Mouse (Mus musculus): ENCODE data around the gene Myt1.
"Not testable (repeated sequence)": the region's sequence is repeated elsewhere in the genome, so short reads cannot be mapped to it uniquely, and the experiment has no call there.

Gene Myt1

DNA sequence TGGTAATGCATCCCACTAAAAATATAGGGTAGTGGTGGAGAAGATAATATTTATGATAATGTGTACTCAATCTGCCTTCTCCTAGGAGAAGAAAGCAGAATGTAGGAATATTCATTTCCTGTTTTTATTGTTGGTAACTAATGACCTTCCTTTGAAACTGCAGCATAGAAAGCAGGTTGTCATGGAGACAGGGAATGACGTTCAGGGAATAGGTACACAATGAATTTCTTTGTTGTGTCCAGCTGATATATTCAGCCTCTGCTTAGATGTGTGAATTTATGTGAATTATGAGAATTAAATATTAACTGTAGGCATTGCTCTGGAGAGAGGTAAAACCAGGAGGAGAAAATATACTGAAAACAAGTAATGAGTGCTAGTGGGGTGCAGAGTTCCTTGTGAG lies 18.3 kb downstream of the Myt1 start:
- no peak for DNase-seq (ENCODE audit: low spot score in 2 of 2)

DNA sequence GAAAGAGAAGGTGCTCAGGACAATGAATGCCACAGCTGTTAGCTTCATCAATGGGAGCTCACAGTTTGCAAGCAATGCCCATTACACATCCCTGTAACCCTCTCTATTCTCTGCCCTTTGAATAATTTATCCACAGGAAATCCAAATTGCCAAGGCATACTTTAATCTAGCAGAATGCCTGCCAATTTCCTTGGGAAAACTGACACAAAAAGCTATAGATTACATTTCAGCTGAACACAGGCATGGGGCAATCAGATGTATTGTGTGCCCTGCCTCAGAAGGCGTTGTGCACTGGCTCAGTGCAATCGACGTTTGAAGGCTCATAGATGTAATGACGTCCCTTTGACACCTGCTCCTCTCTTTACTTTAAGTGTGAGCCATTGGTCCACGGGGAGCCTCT lies 24.7 kb downstream of the Myt1 start:
- DNase-seq (ENCODE audit: low spot score in 2 of 2): no peak

DNA sequence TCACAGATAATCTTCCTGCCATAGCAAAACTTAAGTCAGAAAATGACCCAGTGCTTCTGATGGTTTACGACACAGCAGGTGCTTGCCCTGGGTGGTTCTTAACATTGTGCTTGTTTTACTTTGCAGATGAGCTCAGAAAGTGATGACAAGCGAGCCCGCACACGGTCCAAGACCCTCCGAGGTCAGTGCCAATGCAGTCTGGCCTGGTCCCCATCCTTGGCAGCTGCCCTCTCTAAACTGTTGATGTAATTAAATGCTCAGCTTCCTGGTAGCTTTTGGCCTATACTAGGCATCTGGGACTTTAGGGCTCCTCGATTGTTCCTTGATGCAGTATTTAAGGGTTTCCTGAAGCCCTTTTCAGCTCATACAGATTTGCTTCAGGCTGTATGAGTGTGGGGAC lies 26.3 kb downstream of the Myt1 start:
- DNase-seq (ENCODE audit: low spot score in 2 of 2): no peak

DNA sequence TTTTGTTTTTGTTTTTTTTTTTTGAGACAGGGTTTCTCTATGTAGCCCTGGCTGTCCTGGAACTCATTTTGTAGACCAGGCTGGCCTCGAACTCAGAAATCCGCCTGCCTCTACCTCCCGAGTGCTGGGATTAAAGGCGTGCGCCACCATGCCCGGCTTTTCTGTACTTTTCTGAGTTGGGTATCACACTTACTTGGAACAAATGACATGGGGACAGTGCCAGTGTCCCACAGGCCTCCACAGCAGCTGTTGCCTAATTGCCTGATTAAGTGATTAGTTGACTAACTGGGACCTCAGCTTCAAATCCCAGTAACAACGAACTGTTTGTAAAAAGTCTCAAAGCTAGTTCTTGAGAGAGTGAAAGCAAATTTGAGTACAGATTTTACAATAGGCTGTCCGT lies 30.1 kb downstream of the Myt1 start:
- not testable (repeated sequence) for DNase-seq (ENCODE audit: low spot score in 2 of 2)

DNA sequence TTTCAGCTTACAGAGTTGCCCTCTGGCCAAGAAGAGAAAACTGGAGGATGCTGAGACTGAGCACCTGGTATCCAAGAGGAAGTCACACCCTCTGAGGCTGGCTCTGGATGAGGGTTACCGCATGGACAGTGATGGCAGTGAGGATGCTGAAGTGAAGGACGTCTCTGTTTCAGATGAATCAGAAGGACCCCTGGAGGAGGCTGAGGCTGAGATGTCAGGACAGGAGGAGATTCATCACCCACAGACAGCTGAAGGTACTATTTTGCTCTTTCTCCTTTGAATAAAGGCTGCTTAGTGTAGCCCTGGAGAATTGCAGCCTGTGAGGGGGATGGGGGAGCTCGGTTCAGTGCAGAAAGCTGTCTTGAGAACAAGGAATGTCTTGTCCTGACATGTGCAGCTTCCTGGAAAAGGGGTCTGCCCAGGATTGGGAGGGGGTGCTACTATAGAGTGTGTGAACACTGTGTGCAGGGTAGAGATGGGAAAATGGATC lies 32.6 kb downstream of the Myt1 start:
- no peak for DNase-seq (ENCODE audit: low spot score in 2 of 2)

DNA sequence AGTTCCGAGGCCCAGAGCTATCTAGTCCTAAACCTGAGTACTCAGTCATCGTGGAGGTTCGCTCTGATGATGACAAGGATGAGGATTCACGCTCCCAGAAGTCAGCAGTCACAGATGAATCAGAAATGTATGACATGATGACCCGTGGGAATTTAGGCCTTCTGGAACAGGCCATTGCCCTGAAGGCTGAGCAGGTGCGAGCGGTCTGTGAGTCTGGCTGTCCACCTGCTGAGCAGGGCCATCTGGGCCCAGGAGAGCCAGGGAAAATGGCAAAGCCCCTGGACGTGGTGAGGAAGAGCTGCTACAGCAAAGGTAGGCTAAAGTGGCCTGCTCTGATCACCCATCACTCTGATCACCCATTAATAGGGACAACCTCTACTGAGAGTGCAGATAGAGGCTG lies 34.5 kb downstream of the Myt1 start:
- no peak for DNase-seq (ENCODE audit: low spot score in 2 of 2)

DNA sequence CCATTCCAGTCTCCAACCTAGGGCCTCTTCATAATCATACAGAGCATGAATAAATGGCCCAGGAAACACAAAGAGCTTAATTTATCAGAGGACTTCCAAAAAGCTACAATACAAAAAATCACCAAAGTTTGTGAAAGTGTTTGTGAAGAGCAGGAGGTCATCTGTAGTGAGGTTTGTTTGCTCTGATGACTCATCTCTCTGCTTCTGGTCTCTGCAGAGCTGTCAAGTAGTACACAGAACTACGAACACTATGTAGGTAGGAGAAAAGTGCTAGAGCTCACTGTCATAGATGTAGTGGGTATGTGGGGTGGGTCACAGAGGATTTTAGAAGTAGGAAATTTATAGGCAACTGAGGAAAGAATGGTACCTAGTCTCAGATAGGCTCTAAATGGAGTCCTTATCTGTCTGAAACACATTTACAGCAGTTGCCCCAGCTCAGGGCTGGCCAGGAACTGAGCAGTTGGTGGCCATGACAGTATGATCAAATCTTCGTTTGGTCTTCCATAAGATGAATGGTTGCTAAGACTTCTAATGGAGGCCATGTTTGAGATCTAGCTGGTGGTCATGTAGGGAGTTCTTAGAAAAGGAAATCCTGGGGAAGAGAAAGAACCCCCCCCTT lies 66.0 kb downstream of the Myt1 start:
- no peak for DNase-seq (ENCODE audit: low spot score in 2 of 2)

DNA sequence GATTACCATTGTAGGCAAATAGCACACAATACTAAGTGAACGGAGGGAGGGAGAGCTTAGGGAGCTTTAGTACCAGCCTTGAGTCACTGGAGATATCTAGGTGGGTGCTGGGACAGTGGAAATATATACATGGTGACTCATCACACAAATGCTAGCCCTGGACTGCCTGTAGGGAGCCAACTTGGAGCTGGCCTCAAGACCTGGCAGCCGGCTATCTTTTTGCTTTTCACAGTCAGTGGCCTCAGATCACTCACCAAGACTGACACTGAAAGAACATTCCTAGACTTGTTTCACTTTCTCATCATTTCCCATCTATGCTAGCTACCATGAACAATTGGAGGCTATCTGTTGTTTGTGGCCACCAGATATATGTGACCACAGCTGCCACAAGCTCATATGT lies 69.6 kb downstream of the Myt1 start:
- no peak for DNase-seq (ENCODE audit: low spot score in 2 of 2)

DNA sequence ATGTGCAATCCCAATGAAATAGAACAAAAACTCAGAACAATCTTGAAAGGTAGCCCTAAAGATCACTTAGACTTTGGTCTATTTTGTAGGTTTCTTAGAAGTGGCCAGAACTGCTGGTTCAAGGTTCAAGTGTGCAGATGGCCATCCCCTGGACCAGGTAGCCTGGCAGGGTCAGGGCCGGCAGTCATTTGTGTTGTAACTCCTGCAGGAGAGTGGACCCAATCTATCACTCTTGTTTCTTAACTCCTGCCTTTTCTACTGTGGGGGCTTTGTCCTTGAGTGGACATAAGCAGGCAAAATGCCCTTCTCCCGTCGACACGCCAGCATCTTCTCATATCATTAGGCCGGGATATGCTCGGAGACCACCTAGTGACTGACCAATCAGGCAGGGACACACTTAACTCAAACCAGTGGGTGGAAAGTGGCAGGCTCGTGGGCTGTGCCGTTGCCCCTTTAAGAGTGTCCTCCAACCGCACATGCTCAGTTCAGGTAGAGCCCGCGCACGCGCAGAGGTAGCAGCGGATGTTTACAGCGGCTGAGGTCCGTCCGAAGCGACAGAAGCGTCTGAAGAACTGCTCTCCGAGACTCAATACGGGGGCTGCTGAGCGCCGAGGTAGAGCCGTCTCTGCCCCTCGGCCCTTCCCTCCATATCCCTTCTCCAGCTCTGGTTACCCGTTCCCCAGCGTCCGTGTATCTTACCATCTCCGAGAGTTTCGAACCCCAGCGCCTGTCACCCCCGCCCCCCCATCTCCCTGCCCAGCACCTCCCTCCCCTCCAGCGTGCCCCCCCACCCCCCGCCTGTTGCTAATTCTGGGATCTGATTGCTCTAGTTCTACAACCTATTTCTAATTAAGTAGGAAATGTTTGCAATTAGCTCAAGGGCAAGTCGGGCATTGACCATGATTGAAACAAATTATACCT lies 74.5 kb downstream of the Myt1 start, which contains the start of gene Pcmtd2:
Gene Pcmtd2, plus strand, starts transcription at position 483 of the 921 bp plus-strand sequence.
- peak; percentile 87 to 91 for DNase-seq (ENCODE audit: low spot score in 2 of 2)

DNA sequence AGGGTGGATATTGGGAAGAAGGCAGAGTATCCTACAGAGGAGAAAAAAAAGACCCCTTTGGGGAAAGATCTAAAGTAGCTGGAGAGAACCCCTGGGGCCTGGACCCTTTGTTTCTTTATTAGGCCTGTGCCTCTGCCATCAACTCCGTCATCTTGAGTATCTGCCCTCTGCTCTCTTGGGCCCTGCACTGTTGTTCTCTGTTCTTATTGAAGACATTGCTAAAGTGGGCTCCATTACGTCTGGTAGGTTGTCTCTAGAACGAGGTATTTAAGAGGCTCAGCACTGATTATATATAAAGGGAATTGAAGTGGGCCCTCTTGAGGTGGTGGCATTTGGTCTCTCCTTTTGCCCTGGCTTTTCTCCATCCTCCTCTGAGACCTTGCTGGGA lies 75.2 kb downstream of the Myt1 start:
- DNase-seq (ENCODE audit: low spot score in 2 of 2): no peak

DNA sequence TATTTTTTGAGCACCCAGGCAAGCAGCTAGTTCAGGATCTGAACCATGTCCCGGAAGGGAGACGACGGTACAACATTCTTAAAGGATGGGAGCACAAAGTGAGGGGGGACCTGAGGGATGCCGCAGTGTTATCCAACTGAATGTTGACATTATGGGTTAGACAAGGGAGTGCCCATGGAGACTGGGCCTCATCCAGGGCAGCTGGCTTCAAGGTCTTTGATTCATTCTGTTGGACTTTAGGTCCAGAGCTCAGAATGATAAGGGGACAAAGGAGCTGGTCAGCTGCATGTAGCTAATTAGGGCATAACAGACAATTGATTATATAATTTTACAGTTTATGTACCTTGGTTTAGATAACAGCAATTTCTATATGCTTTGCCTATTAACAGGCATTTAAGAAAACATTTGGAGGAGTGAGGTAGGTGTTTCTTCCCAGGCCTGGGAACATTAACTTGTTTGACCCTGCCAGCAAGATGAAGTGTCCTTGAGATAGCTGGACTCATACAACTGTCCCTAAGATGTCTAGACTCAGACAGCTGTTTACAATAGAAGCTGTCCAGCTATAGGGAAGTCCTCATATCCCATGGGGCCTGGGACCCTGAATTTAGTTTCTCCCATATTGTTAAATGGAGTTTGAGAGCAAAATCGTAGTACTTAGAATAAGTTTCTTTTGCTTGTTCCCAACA lies 82.7 kb downstream of the Myt1 start:
- no peak for DNase-seq (ENCODE audit: low spot score in 2 of 2)

DNA sequence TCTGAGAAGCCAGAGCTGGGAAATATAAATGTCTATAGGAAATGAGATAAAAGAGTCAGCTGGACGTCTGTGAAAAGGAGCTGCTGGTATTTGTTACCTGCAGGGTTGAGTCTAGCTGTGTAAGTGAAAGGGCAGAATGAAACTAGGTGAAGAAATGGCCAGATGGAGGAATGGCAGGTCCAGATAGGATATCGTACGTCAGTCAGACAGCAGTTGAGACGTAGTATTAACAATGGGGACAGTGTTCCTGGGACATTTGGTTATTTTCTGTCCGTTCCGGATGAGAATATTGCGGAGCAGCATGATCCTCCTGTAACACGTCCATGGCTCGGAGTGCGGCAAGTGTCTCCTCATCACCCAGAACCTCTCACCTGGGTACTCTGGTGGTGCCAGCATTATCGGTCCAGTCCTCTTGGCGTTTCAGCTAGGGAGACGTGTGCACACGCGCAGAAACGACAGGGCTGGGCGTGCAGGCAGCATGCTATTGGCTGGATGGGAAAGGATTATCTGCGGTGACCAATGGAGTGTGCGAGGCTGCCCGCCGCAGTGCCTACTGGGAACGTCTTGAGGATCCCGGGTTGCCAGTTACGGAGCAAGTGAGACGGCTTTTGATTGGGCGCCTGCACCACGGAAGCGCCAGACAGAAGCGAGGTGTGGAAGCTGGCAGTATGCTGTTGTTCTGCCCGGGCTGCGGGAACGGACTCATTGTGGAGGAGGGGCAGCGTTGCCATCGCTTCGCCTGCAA lies 100.8 kb downstream of the Myt1 start, which contains the start of gene Polr3k:
Gene Polr3k, plus strand, starts transcription at position 547 of the 745 bp plus-strand sequence.
- peak; percentile 91 to 95 for DNase-seq (ENCODE audit: low spot score in 2 of 2)

DNA sequence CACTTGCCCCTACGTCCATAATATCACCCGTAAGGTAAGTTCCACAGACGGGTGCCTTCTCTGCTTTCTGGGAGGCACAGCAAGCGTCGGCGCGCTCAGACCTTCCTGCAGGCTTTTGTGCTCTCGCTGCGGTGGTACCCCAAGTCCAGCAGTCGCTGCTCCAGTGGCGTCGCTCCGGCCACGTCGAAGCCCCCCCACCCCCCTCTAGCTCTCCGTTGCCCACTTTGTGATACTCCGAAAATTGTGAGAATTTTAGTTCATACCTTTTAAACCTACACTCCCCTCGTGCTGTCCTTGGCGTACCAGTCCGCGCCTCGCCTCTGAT lies 101.4 kb downstream of the Myt1 start:
- DNase-seq (ENCODE audit: low spot score in 2 of 2): no peak

DNA sequence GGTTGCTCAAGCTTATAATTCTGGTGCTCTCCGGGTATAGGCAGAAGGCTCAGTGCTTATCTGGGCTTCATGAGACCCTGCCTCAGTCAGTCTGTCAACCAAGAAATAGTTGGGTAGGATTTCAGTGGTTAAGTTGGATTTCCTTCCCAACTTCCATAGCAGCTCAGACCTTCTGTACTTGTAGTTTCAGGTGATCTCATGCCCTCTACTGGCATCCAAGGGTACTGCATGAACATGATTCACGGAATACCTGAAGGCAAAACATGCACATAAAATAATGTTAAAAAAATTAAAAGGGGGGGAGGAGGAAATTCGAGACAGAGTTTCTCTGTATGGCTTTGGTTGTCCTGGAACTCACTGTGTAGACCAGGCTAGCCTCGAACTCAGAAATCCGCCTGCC lies 103.8 kb downstream of the Myt1 start:
- peak; percentile 58 to 76 for DNase-seq (ENCODE audit: low spot score in 2 of 2)

DNA sequence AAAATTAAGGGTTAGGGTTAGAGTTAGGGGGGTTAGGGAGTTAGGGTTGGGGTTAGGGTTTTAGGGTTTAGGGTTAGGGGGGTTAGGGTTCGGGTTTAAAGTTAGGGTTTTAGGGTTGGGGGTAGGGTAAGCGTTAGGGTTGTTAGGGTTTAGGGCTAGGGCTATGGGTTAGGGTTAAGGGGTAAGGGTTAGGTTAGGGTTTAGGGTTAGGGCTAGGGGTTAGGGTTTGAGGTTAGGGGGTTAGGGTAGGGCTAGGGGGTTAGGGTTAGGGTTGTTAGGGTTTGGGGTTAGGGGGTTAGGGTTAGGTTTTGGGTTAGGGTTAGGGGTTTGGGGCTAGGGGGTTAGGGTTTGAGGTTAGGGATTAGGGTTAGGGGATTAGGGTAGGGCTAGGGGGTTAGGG lies 107.9 kb downstream of the Myt1 start:
- DNase-seq (ENCODE audit: low spot score in 2 of 2): no peak
